Mouse (Mus musculus) heart, adult 2 months (tissue): ENCODE results near the gene Ssh2. TPM values are rescaled to one million over a fixed set of nuclear protein-coding genes. Genes with fewer than 3 reads are reported as not detected.
A peak's percentile ranks its signal among the peaks of the same experiment; 100 is the strongest.

Experiments used
- DNase-seq, 2 experiments: peaks; one replicate each; pipeline ENCODE4 v3.0.0; 2021
- H3K27ac ChIP-seq: fragments of 200-600 bp; 2 replicates; pipeline ENCODE4 v1.8.1; 2022
- H3K27me3 ChIP-seq: fragments of 200-500 bp; 2 replicates; pipeline ENCODE4 v1.6.1; 2012; ENCODE audit warnings: mild to moderate bottlenecking, low read length, inconsistent platforms, mixed read lengths; ENCODE audit not compliant: control insufficient read depth, insufficient read depth
- H3K36me3 ChIP-seq: fragments of 200-500 bp; 2 replicates; pipeline ENCODE4 v1.6.1; 2012; ENCODE audit warnings: low read length, inconsistent platforms; ENCODE audit not compliant: control insufficient read depth, insufficient read depth
- H3K4me1 ChIP-seq: fragments of 200-500 bp; 2 replicates; pipeline ENCODE4 v1.6.1; 2011; ENCODE audit warnings: low read length; ENCODE audit not compliant: control insufficient read depth, insufficient read depth
- H3K4me3 ChIP-seq: fragments of 200-600 bp; 2 replicates; pipeline ENCODE4 v1.8.1; 2022
- H3K79me2 ChIP-seq: fragments of 200-500 bp; replicated peaks from 2 replicates; pipeline ENCODE4 v1.6.1; 2012; ENCODE audit warnings: mild to moderate bottlenecking, inconsistent platforms, low read length, moderate library complexity, mixed read lengths; ENCODE audit not compliant: control insufficient read depth, insufficient read depth
- H3K9ac ChIP-seq: fragments of 200-500 bp; 2 replicates; pipeline ENCODE4 v1.6.1; 2012; ENCODE audit warnings: low read depth, mild to moderate bottlenecking, control low read depth, inconsistent platforms, low read length, mixed read lengths
- CTCF ChIP-seq: fragments of 200-600 bp; IDR thresholded peaks from 2 replicates; pipeline ENCODE4 v1.8.1; 2022; ENCODE audit warnings: antibody characterized with exemption, mild to moderate bottlenecking, moderate library complexity
- EP300 ChIP-seq: fragments of 200-500 bp; IDR thresholded peaks from 2 replicates; pipeline ENCODE4 v1.6.1; 2011; ENCODE audit warnings: low read depth, low read length, control low read depth; ENCODE audit not compliant: insufficient read depth
- POLR2A ChIP-seq: fragments of 200-500 bp; IDR thresholded peaks from 2 replicates; pipeline ENCODE4 v1.6.1; 2011; ENCODE audit warnings: mild to moderate bottlenecking, low read depth, low read length, control low read depth; ENCODE audit not compliant: insufficient read depth
- WGBS: fragments of 180-500 bp; shearing (Covaris S2); methylation state at CpG from one replicate; pipeline ENCODE4 v1.1.7; 2018; 5-methylcytosine and 5-hydroxymethylcytosine counted together
- intact Hi-C: fragments of 180-260 bp; cut with DNase I; formaldehyde crosslinking; loops from one replicate; pipeline ENCODE4 v1.15.1; 2025
- polyA plus RNA-seq: library from polyadenylated mRNA; depleted of rRNA; stranded (reverse); fragments of >200 nt; gene quantifications from 2 replicates; pipeline ENCODE4 v1.2.3, GENCODE M21; 2012
- total RNA-seq, 2 experiments: library from RNA; stranded (reverse); gene quantifications; 2 replicates each; pipeline ENCODE4 v1.2.3; 2021

Ssh2 gene
- total and polyA plus RNA-seq, 3 experiments: 22.6 to 76.5 (median 73.7) TPM

GRCm38 (mm10) chr11:77495507-77495906 is 279.4 kb downstream of the Ssh2 start:
- Histone ChIP-seq H3K4me1 (peaks cover 33% of the 10 kb centered on the region), H3K79me2 (peaks cover 8% of the 10 kb centered on the region), H3K36me3 (no peaks in the 10 kb centered on the region; the same call in none of the 2 replicates), H3K9ac (no peak overlapping the region), H3K27me3 (no peaks in the 10 kb centered on the region), H3K4me3 (no peak overlapping the region), H3K27ac (peak overlapping the region; percentile 96)
- TF ChIP-seq EP300: no peak
- no peak for TF ChIP-seq POLR2A
- no peak for TF ChIP-seq CTCF
- intact Hi-C loops: loop anchor here (10.0 kb wide), 2 partner anchors 281 to 309 kb away; partner anchors contain the start of gene Ssh2
- no peak for DNase-seq

GRCm38 (mm10) chr11:77497341-77497756 is 281.3 kb downstream of the Ssh2 start:
- H3K27ac ChIP-seq: peak overlapping the region; percentile 96
- H3K27me3 ChIP-seq: no peaks in the 10 kb centered on the region
- H3K36me3 ChIP-seq: peaks cover 2% of the 10 kb centered on the region; the same call in 1 of the 2 replicates
- peaks cover 8% of the 10 kb centered on the region for H3K79me2 ChIP-seq
- H3K4me3 ChIP-seq: peak overlapping the region; percentile 34; the same call in 1 of the 2 replicates
- peak; percentile 77 to 85 for DNase-seq
- intact Hi-C loops: loop anchor here (10.0 kb wide), 2 partner anchors 283 to 307 kb away; partner anchors contain the start of gene Ssh2
- H3K9ac ChIP-seq: peak overlapping the region; percentile 64
- peak; percentile 91 for TF ChIP-seq EP300
- peak; percentile 75 for TF ChIP-seq CTCF
- peak; percentile 68 for TF ChIP-seq POLR2A
- peaks cover 31% of the 10 kb centered on the region for H3K4me1 ChIP-seq
- WGBS: 35% methylated on average over 6 of the region's 6 CpGs

GRCm38 (mm10) chr11:77497851-77498250 is 281.8 kb downstream of the Ssh2 start:
- intact Hi-C loops: loop anchor here (2.0 to 10.0 kb wide), 3 partner anchors 31 to 307 kb away; partner anchors contain the start of gene Ssh2
- TF ChIP-seq CTCF: no peak
- no peak for TF ChIP-seq EP300
- H3K27me3 ChIP-seq: no peaks in the 10 kb centered on the region
- 48% methylated on average over 4 of the region's 4 CpGs for WGBS
- peak overlapping the region; percentile 96 for H3K27ac ChIP-seq
- no peak overlapping the region for H3K9ac ChIP-seq
- DNase-seq: peak in 1 of 2 experiments; percentile 61
- H3K4me3 ChIP-seq: peak overlapping the region; percentile 13
- peaks cover 34% of the 10 kb centered on the region for H3K4me1 ChIP-seq
- H3K79me2 ChIP-seq: peaks cover 8% of the 10 kb centered on the region
- peaks cover 2% of the 10 kb centered on the region; the same call in 1 of the 2 replicates for H3K36me3 ChIP-seq

- peak overlapping the region; percentile 96 for H3K27ac ChIP-seq
- H3K4me3 ChIP-seq: peak overlapping the region; percentile 13
- peaks cover 38% of the 10 kb centered on the region for H3K4me1 ChIP-seq
- H3K27me3 ChIP-seq: no peaks in the 10 kb centered on the region
- H3K36me3 ChIP-seq: peaks cover 2% of the 10 kb centered on the region; the same call in 1 of the 2 replicates
- no peak for TF ChIP-seq EP300
- no peak for TF ChIP-seq CTCF
- no peak for TF ChIP-seq POLR2A
- no peak overlapping the region for H3K9ac ChIP-seq
- DNase-seq: no peak
- H3K79me2 ChIP-seq: peaks cover 8% of the 10 kb centered on the region
- 59% methylated on average over 12 of the region's 12 CpGs for WGBS
- intact Hi-C loops: loop anchor here (2.0 to 10.0 kb wide), 3 partner anchors 32 to 306 kb away; partner anchors contain the start of gene Ssh2
Measured at GRCm38 (mm10) chr11:77498261-77499139, 282.4 kb downstream of the Ssh2 start.

- H3K27ac ChIP-seq: no peak overlapping the region; the same call in 1 of the 2 replicates
- H3K4me3 ChIP-seq: no peak overlapping the region
- intact Hi-C loops: loop anchor here (2.0 to 10.0 kb wide), 3 partner anchors 33 to 305 kb away; partner anchors contain the start of gene Ssh2
- TF ChIP-seq CTCF (no peak), EP300 (no peak), POLR2A (no peak)
- peaks cover 6% of the 10 kb centered on the region for H3K79me2 ChIP-seq
- no peak overlapping the region for H3K9ac ChIP-seq
- no peaks in the 10 kb centered on the region for H3K27me3 ChIP-seq
- WGBS: 49% methylated on average over 7 of the region's 7 CpGs
- no peak for DNase-seq
- peaks cover 37% of the 10 kb centered on the region for H3K4me1 ChIP-seq
- H3K36me3 ChIP-seq: peaks cover 2% of the 10 kb centered on the region; the same call in 1 of the 2 replicates
Measured at GRCm38 (mm10) chr11:77499354-77499753, 283.3 kb downstream of the Ssh2 start.
